Mouse (Mus musculus): Measurements from ENCODE around the gene Fnip1.

Fnip1 gene

GRCm38 (mm10) chr11:54458168-54458567 lies 20.2 kb downstream of the Fnip1 start:
- DNase-seq (ENCODE audit: low spot score in 2 of 2): no peak

- no peak for DNase-seq (ENCODE audit: low spot score in 2 of 2)
Observed at GRCm38 (mm10) chr11:54464557-54465244, 26.7 kb downstream of the Fnip1 start.

- DNase-seq (ENCODE audit: low spot score in 2 of 2): no peak
Observed at GRCm38 (mm10) chr11:54472231-54472630, 34.2 kb downstream of the Fnip1 start.

- peak in 1 of 2 experiments; percentile 29 for DNase-seq (ENCODE audit: low spot score in 2 of 2)
Observed at GRCm38 (mm10) chr11:54478414-54478813, 40.4 kb downstream of the Fnip1 start.

- DNase-seq (ENCODE audit: low spot score in 2 of 2): no peak
Observed at GRCm38 (mm10) chr11:54486041-54486440, 48.0 kb downstream of the Fnip1 start.

- DNase-seq (ENCODE audit: low spot score in 2 of 2): no peak
Observed at GRCm38 (mm10) chr11:54491946-54492558, 54.1 kb downstream of the Fnip1 start.

- DNase-seq (ENCODE audit: low spot score in 2 of 2): peak in 1 of 2 experiments; percentile 26
Observed at GRCm38 (mm10) chr11:54492559-54492958, 54.6 kb downstream of the Fnip1 start.

- DNase-seq (ENCODE audit: low spot score in 2 of 2): no peak
Observed at GRCm38 (mm10) chr11:54499838-54500237, 61.8 kb downstream of the Fnip1 start.

- no peak for DNase-seq (ENCODE audit: low spot score in 2 of 2)
Observed at GRCm38 (mm10) chr11:54502546-54503245, 64.7 kb downstream of the Fnip1 start.

GRCm38 (mm10) chr11:54513584-54513983 lies 75.6 kb downstream of the Fnip1 start:
- no peak for DNase-seq (ENCODE audit: low spot score in 2 of 2)

- no peak for DNase-seq (ENCODE audit: low spot score in 2 of 2)
Observed at GRCm38 (mm10) chr11:54521927-54522528, 84.0 kb downstream of the Fnip1 start.

- peak; percentile 96 to 98 for DNase-seq (ENCODE audit: low spot score in 2 of 2)
Observed at GRCm38 (mm10) chr11:54522529-54523430, 84.8 kb downstream of the Fnip1 start, which contains the start of gene Rapgef6. Gene Rapgef6, plus strand, starts transcription at chr11:54522847.

- no peak for DNase-seq (ENCODE audit: low spot score in 2 of 2)
Observed at GRCm38 (mm10) chr11:54523431-54524001, 85.5 kb downstream of the Fnip1 start.

GRCm38 (mm10) chr11:54528002-54528401 lies 90.0 kb downstream of the Fnip1 start:
- DNase-seq (ENCODE audit: low spot score in 2 of 2): no peak

GRCm38 (mm10) chr11:54530391-54530790 lies 92.4 kb downstream of the Fnip1 start:
- no peak for DNase-seq (ENCODE audit: low spot score in 2 of 2)

- no peak for DNase-seq (ENCODE audit: low spot score in 2 of 2)
Observed at GRCm38 (mm10) chr11:54530916-54531315, 92.9 kb downstream of the Fnip1 start.

GRCm38 (mm10) chr11:54533834-54534233 lies 95.8 kb downstream of the Fnip1 start:
- DNase-seq (ENCODE audit: low spot score in 2 of 2): peak in 1 of 2 experiments; percentile 4

GRCm38 (mm10) chr11:54534871-54535270 lies 96.9 kb downstream of the Fnip1 start:
- peak; percentile 40 to 76 for DNase-seq (ENCODE audit: low spot score in 2 of 2)

- no peak for DNase-seq (ENCODE audit: low spot score in 2 of 2)
Observed at GRCm38 (mm10) chr11:54539031-54539430, 101.0 kb downstream of the Fnip1 start.

- no peak for DNase-seq (ENCODE audit: low spot score in 2 of 2)
Observed at GRCm38 (mm10) chr11:54539486-54539885, 101.5 kb downstream of the Fnip1 start.

- no peak for DNase-seq (ENCODE audit: low spot score in 2 of 2)
Observed at GRCm38 (mm10) chr11:54540328-54540727, 102.3 kb downstream of the Fnip1 start.
